Mouse (Mus musculus) heart, embryonic 14.5 days (tissue): ENCODE results near the gene Sgip1. TPM values are rescaled to one million over a fixed set of nuclear protein-coding genes. Genes with fewer than 3 reads are reported as not detected.

Experiments used
- ATAC-seq: fragments of 200-750 bp; cut with Nextera tagmentation; 2 replicates; pipeline ENCODE4 v1.8.0; 2017; ENCODE audit warnings: low read depth, moderate TSS enrichment; ENCODE audit not compliant: insufficient number of reproducible peaks, insufficient read depth, low FRiP score
- H3K27ac ChIP-seq, 2 experiments: fragments of 200-500 bp in 1 of 2; fragments of 300-500 bp in 1 of 2; sonication (generic) in 1 of 2; replicated peaks in 1 of 2; 2 replicates each; pipeline ENCODE4 v1.5.1; 2012 to 2014; ENCODE audit warnings: low read depth in 2 of 2, low read length in 2 of 2, control low read depth in 1 of 2, mild to moderate bottlenecking in 1 of 2, mixed read lengths in 1 of 2; ENCODE audit not compliant: control insufficient read depth in 1 of 2, insufficient read depth in 1 of 2
- H3K27me3 ChIP-seq: fragments of 300-500 bp; sonication (generic); 2 replicates; pipeline ENCODE4 v1.6.1; 2014; ENCODE audit warnings: mild to moderate bottlenecking, low read length, control low read depth; ENCODE audit not compliant: control insufficient read depth, insufficient read depth
- H3K36me3 ChIP-seq: fragments of 300-500 bp; sonication (generic); 2 replicates; pipeline ENCODE4 v1.6.1; 2014; ENCODE audit warnings: mild to moderate bottlenecking, control low read depth, low read length, mixed read lengths; ENCODE audit not compliant: control insufficient read depth, insufficient read depth
- H3K4me1 ChIP-seq, 2 experiments: fragments of 200-500 bp in 1 of 2; fragments of 300-500 bp in 1 of 2; sonication (generic) in 1 of 2; 2 replicates each; pipeline ENCODE4 v1.6.1; 2012 to 2014; ENCODE audit warnings: low read length in 2 of 2, control low read depth in 1 of 2, mixed read lengths in 1 of 2; ENCODE audit not compliant: control insufficient read depth in 2 of 2, insufficient read depth in 2 of 2
- H3K4me2 ChIP-seq: fragments of 300-500 bp; sonication (generic); 2 replicates; pipeline ENCODE4 v1.6.1; 2014; ENCODE audit warnings: mild to moderate bottlenecking, low read length
- H3K4me3 ChIP-seq, 2 experiments: fragments of 200-500 bp in 1 of 2; fragments of 300-500 bp in 1 of 2; sonication (generic) in 1 of 2; 2 replicates each; pipeline ENCODE4 v1.5.1; 2012 to 2014; ENCODE audit warnings: low read length in 2 of 2, mild to moderate bottlenecking in 2 of 2, control low read depth in 1 of 2, low read depth in 1 of 2, moderate library complexity in 1 of 2; ENCODE audit not compliant: control insufficient read depth in 1 of 2, insufficient read depth in 1 of 2
- H3K9ac ChIP-seq: fragments of 300-500 bp; sonication (generic); 2 replicates; pipeline ENCODE4 v1.6.1; 2014; ENCODE audit warnings: mild to moderate bottlenecking, low read length
- H3K9me3 ChIP-seq: fragments of 300-500 bp; sonication (generic); 2 replicates; pipeline ENCODE4 v1.6.1; 2016; ENCODE audit warnings: low read length, control low read depth; ENCODE audit not compliant: control insufficient read depth
- WGBS: fragments of 180-500 bp; shearing (Covaris S2); extraction: QIAGEN DNeasy Blood & Tissue Kit; methylation state at CpG from one replicate; pipeline ENCODE4 v1.1.7; 2014; 5-methylcytosine and 5-hydroxymethylcytosine counted together
- polyA plus RNA-seq: library from polyadenylated mRNA; unstranded; fragments of >200 nt; fragmentation: Nextera tagmentation; extraction: Ambion mirVana; gene quantifications from 2 replicates; pipeline ENCODE4 v1.2.1, GENCODE M21; 2014

Sgip1 gene
- polyA plus RNA-seq, 1 experiment from 2014 or later: 0.92 TPM

DNA sequence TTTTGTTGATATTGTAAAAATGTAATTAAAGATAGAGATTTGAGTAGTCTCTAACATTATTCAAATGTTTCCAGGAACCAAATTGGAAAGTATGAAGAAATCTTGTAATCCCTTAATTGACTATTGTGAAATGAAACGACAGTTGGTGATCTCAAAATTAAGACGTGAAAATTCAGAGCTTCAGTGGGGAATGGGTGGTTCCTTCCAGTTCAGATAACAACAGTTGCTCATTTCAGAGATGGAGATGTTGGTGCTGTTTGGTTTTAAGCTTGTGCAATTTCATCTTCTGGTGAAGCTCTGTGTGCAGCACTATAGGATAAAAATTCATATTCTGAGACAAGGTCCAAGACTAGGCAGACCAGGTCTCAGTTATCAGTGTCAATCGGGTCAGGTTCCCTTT is 231.0 kb downstream of the Sgip1 start:
- no peaks in the 10 kb centered on the region for H3K4me1 ChIP-seq
- ATAC-seq: no peak

DNA sequence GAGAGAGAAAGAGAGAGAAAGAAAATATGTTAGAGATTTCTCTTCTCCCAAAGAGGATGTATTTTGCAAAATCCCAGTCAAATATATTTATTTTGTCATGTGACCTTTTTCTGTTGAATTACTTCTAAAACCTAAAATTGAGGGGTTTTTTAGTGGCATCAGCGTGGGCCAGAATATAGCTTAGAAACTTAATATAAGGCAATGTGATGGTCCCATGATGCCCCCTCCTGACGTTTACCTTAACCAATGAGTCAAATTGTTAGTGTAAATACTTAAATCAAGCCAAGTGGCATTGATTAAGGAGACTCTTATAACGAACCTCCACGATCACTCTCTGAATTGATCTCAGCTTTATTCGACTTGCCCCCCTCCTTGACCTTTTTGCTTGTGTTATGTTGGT is 233.1 kb downstream of the Sgip1 start:
- no peak overlapping the region for H3K4me3 ChIP-seq
- 70% methylated on average over 5 of the region's 5 CpGs for WGBS
- H3K4me2 ChIP-seq: no peak overlapping the region
- H3K4me1 ChIP-seq: peaks cover 2 to 9% of the 10 kb centered on the region in 2 experiments; a peak in 1 of 4 replicates
- no peaks in the 10 kb centered on the region for H3K9me3 ChIP-seq
- peaks cover 13% of the 10 kb centered on the region; the same call in 1 of the 2 replicates for H3K27me3 ChIP-seq
- no peak overlapping the region for H3K27ac ChIP-seq
- no peaks in the 10 kb centered on the region for H3K36me3 ChIP-seq
- no peak for ATAC-seq
- H3K9ac ChIP-seq: no peak overlapping the region

More for the DNA sequence above, 231.0 kb downstream of the Sgip1 start:
- H3K9ac ChIP-seq: no peak overlapping the region
- H3K27ac ChIP-seq: no peak overlapping the region
- WGBS: 73% methylated on average over 3 of the region's 3 CpGs
- no peaks in the 10 kb centered on the region for H3K36me3 ChIP-seq
- no peaks in the 10 kb centered on the region for H3K9me3 ChIP-seq
- peaks cover 9% of the 10 kb centered on the region; the same call in 1 of the 2 replicates for H3K27me3 ChIP-seq
- H3K4me2 ChIP-seq: no peak overlapping the region
- no peak overlapping the region for H3K4me3 ChIP-seq

DNA sequence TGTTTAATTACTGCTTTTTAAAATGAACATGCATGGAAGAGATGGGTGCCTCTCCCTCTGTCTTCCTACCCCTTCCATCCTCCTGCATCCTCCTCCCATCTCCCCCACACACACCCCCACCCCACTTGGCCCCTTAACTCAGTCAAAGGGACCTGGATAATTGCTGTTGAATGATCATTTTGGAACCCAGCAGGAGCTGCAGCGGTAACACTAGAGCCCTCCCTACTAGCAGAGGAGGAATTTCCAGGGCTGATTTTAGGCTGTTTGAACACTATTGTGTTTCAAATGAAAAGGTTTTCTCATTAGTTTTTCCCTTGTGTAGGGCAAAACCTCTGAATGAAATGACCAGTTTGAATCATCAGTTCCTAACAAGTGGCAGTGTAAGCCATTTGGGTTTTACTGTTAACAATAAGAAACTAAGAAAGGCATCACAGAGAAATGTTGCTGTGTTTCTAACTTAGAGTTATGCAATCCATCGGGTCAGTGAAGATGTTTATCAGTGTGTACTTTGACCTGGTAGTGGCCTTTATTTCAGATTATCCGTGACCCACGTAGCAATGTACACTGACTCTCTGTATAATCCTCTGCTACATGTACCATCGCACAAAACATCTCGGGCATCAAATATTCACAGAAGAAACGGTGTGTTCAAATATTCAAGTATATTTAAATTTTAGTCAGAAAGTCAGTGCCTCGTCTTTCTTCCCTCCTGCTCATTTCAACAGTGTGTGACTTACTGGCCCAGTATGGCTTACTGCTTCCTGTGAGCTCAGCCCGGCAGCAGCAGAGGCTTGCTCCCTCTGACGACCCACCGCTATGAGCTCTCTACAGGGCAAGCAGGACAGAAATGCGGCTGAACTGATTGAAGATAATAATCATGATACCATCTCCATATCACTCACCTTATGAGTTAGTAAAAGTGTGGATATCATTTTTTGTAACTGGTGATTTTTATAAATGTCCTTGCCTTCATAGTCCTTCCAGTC is 235.5 kb downstream of the Sgip1 start:
- Histone ChIP-seq H3K27ac (no peak overlapping the region), H3K4me3 (no peak overlapping the region), H3K4me2 (no peak overlapping the region), H3K9ac (no peak overlapping the region), H3K4me1 (peaks cover 2 to 11% of the 10 kb centered on the region in 2 experiments; a peak in 1 of 4 replicates), H3K9me3 (peaks cover 5% of the 10 kb centered on the region; the same call in 1 of the 2 replicates), H3K27me3 (peaks cover 13% of the 10 kb centered on the region; the same call in 1 of the 2 replicates), H3K36me3 (no peaks in the 10 kb centered on the region)
- ATAC-seq: no peak
- 61% methylated on average over 12 of the region's 12 CpGs for WGBS

DNA sequence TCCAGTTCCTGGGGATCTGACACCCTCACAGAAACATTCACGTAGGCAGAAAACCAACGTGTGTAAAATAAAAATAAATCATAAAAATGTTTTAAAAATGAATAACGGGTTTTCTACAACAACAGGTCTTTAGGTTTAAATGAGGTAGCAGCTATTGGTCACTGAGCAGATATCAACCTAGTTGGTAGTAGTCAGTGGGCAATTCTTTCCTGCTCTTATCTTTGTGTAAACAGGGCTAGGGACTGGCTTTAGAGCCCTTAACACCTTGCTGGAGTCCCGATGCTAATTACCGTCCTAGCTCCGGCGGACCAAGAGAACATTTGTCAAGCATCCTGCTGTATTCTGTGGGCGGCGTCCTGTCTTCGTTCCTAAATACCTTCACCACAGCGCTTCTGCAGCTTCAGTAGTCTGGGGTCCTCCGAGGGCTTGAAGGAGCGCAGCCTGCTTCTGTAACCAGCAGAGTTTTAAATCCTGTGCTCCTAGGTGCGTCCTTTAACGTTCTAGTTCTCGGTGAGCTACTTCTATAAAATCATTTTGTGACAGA is 236.8 kb downstream of the Sgip1 start:
- Histone ChIP-seq H3K4me3 (0 out of 4 replicates have a peak overlapping the region, but pooled peaks of 1 of the 2 experiments have one; percentile 9), H3K4me2 (peak overlapping the region; percentile 84), H3K9me3 (peaks cover 5% of the 10 kb centered on the region; the same call in 1 of the 2 replicates), H3K27ac (no peak overlapping the region), H3K4me1 (peaks cover 2 to 11% of the 10 kb centered on the region in 2 experiments; a peak in 1 of 4 replicates), H3K27me3 (peaks cover 13% of the 10 kb centered on the region; the same call in 1 of the 2 replicates), H3K9ac (no peak overlapping the region), H3K36me3 (no peaks in the 10 kb centered on the region)
- 12% methylated on average over 16 of the region's 16 CpGs for WGBS
- no peak for ATAC-seq

DNA sequence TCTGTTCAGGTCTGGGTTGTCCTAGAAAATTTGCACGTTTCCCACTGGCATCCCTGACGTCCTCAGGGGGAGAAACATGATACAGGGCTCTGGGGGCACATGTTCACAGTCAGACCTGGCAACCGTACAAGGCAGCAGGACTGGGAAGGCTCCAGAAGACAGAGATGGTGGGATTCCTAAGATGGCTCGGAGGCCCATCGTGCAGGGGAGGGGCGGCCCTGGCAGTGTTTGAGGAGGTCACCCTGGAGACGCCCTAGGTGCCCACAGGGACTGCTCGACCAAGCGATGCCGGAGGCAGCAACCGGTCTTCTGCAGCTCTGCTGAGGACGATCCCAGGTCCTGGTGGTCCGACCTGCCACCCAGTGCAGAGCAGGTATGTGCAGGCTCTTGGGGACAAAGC is 237.3 kb downstream of the Sgip1 start, which contains the start of gene Tctex1d1:
TSS of gene Tctex1d1 (plus strand) at position 167 of the 400 bp plus-strand sequence.
- ATAC-seq: no peak; the same call in 1 of the 2 replicates
- Histone ChIP-seq H3K36me3 (no peaks in the 10 kb centered on the region), H3K27me3 (peaks cover 13% of the 10 kb centered on the region; the same call in 1 of the 2 replicates), H3K4me2 (peak within 1 kb of the TSS; percentile 84), H3K4me3 (peak within 1 kb of the TSS; percentile 35 to 37), H3K27ac (no peak within 1 kb of the TSS), H3K4me1 (peaks cover 2 to 11% of the 10 kb centered on the region in 2 experiments; a peak in 1 of 4 replicates), H3K9me3 (peaks cover 5% of the 10 kb centered on the region; the same call in 1 of the 2 replicates), H3K9ac (peak within 1 kb of the TSS; percentile 47; the same call in 1 of the 2 replicates)
- WGBS: 1% methylated on average over 13 of the region's 13 CpGs

DNA sequence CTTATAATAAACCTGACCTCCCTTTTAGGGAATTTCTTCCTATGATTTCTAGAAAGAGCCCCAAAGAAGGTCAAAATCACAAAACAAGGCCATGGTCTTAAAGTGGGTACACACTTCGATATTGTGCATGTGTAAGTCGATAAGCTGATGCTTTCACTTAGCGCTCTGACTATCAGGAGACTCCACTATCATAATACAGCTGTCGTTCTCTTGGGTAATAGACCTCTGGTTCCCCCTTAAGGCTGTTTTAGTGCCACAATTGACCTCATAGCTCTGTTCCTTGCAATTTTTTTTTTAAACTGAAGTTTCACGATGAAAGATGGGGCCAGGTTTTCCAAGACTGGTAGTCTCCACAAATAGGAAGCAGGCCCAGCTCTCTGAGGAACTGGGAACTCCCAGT is 238.3 kb downstream of the Sgip1 start:
- ATAC-seq: no peak
- Histone ChIP-seq H3K27ac (no peak overlapping the region), H3K4me2 (peak overlapping the region; percentile 84), H3K4me1 (peaks cover 2 to 11% of the 10 kb centered on the region in 2 experiments; a peak in 1 of 4 replicates), H3K27me3 (peaks cover 13% of the 10 kb centered on the region; the same call in 1 of the 2 replicates), H3K9ac (no peak overlapping the region), H3K36me3 (no peaks in the 10 kb centered on the region), H3K4me3 (peak overlapping the region in 1 of 2 experiments; percentile 35; a peak in 3 of 4 replicates), H3K9me3 (peaks cover 5% of the 10 kb centered on the region; the same call in 1 of the 2 replicates)
- 37% methylated on average over 5 of the region's 5 CpGs for WGBS

DNA sequence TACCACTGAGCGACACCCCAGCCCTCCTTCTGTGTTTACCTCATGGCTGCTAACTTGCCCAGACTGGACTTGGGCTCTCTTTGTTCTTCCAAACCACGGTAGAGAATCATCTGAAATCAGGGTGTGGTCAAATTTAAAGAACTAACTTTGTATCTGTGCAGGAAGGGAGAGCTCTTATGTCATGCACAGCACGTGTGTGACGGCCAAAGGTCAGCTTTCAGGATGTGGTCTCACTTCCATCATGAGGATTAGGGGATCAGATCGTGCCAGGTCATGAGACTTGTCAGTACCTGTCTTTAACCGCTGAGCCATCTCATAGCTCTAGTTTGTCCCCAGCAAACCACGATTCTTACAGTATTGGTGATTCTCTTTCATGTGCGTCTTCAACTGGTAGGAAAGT is 240.6 kb downstream of the Sgip1 start:
- Histone ChIP-seq H3K4me3 (no peak overlapping the region), H3K27me3 (peaks cover 7% of the 10 kb centered on the region; the same call in 1 of the 2 replicates), H3K4me2 (no peak overlapping the region), H3K4me1 (peaks cover 2 to 11% of the 10 kb centered on the region in 2 experiments; a peak in 1 of 4 replicates), H3K27ac (no peak overlapping the region), H3K36me3 (no peaks in the 10 kb centered on the region), H3K9ac (no peak overlapping the region), H3K9me3 (peaks cover 5% of the 10 kb centered on the region; the same call in 1 of the 2 replicates)
- WGBS: 76% methylated on average over 8 of the region's 8 CpGs
- no peak for ATAC-seq
